Mouse (Mus musculus) bone marrow macrophage, adult 2 months (primary cell): ENCODE results near the gene Fez2.

Source experiments
- CTCF ChIP-seq: IDR thresholded peaks from 2 replicates; pipeline ENCODE4 v1.5.1; 2012; ENCODE audit warnings: low read depth, mild to moderate bottlenecking, low read length, moderate library complexity
- POLR2A ChIP-seq: IDR thresholded peaks from 2 replicates; pipeline ENCODE4 v1.6.1; 2012; ENCODE audit warnings: mild to moderate bottlenecking, low read depth, low read length, borderline replicate concordance

GRCm38 (mm10) chr17:78465500-78465899 lies 47.5 kb upstream of the Fez2 start:
- TF ChIP-seq POLR2A (no peak), CTCF (no peak)
